Mouse (Mus musculus): ENCODE results near the gene Zbtb8os.

The Zbtb8os gene

GRCm38 (mm10) chr4:129335216-129336074, at the start of gene Zbtb8os, which contains the start of gene Rbbp4:
Gene Zbtb8os (plus strand): TSS chr4:129335695.
Gene Rbbp4 (minus strand): TSS chr4:129335370.
- DNase-seq, result peak; percentile 96

- no peak for DNase-seq
Observed at GRCm38 (mm10) chr4:129286001-129286682, 49.4 kb upstream of the Zbtb8os start.

- no peak for DNase-seq
Observed at GRCm38 (mm10) chr4:129286683-129287471, 48.6 kb upstream of the Zbtb8os start.

DNA sequence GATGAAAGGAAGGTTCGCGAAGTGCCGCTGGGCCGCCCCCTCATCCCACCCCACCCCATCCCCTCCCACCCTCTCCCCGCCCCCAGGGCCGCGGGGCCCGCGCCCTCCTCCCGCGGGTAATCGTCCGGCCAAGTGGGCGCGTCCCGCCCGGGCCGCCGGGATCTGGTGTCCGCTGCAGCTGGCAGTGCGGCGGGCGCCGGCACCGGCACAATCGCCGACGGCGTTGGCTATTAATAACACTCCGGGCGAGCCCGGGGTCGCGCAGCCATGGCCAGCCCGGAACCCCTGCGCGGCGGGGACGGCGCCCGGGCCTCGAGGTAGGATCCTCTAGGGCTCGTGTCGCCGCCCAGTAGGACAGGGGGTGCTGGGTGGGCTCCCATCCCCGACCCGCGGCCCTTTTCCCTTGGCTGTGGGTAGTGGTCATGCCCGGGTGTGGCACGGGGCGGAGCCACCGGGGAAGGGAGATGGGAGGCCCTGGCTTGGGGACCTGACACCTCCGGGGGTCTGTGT, 48.0 kb upstream of the Zbtb8os start, which contains the start of gene Sync:
Gene Sync, plus strand, starts transcription at position 146 of the 510 bp plus-strand sequence.
- DNase-seq, result no peak

DNA sequence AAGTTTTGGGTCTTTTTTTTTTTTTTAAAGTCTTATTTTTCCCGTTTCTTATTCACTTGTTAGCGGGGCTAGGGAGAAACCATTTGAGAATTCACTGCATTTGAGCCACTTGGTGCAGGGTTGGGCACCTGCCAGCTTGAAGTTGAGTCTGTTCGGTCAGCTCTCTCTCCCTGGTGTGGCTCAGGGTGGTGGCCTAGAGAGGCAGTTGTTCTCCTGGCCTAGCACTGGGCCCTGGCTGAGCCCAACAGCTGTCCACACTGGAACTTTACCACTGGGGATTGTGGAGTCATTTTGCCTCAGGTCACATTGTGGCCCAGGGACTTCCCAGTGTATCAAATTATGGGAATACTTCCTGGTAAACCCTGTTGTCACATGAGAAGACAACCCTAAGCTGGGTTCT, 47.4 kb upstream of the Zbtb8os start:
- no peak for DNase-seq

DNA sequence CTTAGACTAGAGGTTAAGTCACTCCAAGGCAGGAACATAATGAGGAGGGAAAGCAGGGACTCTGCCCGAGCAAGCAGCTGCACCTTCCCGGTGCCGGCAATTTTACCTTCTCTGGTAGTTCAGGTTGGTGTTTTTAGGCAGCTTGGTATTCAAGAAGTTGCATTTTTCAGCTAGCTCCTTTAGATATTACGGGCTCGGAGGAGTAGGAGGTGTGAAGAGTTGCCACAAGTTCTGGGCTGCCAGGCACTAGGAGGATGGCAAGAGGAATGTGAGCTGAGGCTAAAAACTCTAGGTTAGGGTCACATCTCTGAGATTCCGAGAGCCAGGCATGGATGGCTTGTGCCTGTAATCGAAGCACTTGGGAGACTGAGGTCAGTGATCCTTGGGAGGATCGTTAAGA, 45.8 kb upstream of the Zbtb8os start:
- DNase-seq, result no peak

GRCm38 (mm10) chr4:129292831-129293230, 42.7 kb upstream of the Zbtb8os start:
- DNase-seq, result no peak

DNA sequence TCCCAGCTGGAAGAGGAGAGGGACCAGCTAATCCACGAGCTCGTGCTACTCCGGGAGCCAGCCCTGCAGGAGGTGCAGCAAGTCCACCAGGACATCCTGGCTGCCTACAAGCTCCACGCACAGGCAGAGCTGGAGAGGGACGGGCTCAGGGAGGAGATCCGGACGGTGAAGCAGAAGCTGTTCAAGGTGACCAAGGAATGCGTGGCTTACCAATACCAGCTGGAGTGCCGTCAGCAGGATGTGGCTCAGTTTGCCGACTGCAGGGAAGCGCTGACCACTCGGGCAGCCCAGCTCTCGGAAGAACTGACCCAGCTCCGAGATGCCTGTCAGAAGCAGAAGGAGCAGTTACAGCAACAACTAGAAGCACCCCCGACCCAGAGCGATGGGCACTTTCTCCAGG, 41.8 kb upstream of the Zbtb8os start:
- DNase-seq, result no peak

DNA sequence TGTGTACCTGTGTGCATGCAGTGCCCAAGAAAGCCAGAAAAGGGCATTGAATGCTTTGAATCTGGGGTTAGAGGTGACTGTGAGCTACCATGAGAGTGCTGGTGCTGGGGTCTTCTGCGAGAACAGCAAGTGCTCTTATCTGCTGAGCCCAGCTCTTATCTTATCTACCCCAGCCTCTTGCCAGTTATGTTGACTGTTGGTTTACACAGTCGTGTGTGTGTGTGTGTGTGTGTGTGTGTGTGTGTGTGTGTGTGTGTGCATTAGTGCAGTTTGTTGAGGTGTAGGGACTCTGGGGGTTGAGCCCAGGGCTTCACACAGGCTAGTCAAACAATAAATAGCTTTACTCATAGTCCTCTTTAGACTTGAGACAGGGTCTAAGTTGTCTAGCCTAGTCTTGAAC, 40.3 kb upstream of the Zbtb8os start:
- DNase-seq, result no peak

DNA sequence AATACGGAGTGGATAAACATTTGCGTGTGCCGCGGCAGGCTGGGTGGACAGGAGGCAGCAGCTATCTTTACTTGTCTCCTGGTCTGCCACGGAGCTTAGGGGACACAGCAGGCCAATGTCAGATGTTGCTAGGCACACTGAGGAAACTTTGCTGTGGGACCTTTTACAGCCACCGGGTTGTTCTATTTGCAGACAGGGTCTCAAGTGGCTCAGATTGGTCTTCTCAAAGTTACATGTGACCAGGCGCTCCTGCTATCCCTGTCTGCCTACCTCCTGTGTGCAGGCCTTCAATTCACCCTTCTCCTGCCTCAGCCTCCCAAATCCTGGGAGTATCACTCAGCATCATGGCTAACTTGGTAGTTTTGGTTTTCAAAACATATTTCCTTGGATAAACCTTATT, 39.4 kb upstream of the Zbtb8os start:
- no peak for DNase-seq

DNA sequence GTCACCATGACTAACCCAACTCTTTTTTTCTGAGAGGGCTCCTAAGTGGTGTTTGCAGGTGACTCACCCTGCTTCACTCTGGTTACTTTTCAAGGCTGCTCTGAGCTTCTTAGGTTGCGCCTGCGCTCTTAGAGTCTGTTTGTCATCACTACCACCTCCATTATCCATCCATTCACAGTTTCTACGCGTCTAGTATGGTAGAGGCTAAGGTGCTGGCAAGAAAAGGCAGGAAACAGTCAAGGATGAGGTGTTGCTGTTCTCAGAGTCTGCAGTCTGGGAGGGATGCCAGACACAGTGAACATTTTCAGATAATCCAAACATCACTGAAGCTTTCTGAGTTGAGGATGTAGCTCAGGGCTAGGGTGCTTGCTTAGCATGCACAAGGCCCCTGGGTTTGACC, 37.8 kb upstream of the Zbtb8os start:
- peak; percentile 11 for DNase-seq

DNA sequence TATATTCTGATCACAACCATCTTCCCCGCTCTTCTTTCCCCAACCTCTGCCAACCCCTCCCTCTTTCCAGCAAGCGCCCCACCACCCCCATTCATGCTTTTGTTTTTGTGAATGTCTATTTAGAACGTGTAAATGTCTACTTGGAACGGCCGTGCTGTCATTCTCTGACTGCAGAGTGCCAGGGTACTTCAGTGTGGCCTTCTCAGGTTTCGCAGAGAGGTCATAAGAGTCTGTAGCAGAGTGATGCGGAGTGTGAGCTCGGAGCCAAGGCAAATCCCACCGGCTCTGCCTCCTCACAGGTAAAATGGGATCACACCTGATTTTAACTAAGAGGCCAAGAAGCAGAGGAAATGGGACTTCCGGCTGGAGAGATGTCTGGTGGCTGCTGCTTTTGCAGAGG, 36.4 kb upstream of the Zbtb8os start:
- DNase-seq, result no peak

GRCm38 (mm10) chr4:129303401-129303800, 32.1 kb upstream of the Zbtb8os start:
- no peak for DNase-seq

GRCm38 (mm10) chr4:129303816-129304215, 31.7 kb upstream of the Zbtb8os start:
- DNase-seq, result no peak

- no peak for DNase-seq
Observed at GRCm38 (mm10) chr4:129304306-129304705, 31.2 kb upstream of the Zbtb8os start.

DNA sequence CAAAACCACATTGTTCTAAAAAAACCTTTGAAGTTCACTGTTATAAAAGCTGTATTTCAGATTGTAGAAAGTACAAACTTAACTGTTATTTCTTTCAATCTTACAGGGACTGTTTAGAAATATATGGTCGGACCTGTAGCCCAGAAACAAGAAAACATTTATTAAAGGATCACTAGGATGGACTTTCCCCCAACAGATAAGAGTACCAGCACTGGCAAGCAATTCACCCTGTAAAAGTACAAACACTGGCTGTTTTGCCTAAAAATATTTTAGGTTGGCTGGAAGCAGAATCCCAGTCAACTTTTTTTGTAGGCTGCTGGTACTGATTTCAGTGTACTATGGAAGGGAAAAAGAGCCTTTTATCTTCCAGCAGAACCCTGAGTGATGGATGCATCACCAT, 27.6 kb upstream of the Zbtb8os start:
- DNase-seq, result no peak

DNA sequence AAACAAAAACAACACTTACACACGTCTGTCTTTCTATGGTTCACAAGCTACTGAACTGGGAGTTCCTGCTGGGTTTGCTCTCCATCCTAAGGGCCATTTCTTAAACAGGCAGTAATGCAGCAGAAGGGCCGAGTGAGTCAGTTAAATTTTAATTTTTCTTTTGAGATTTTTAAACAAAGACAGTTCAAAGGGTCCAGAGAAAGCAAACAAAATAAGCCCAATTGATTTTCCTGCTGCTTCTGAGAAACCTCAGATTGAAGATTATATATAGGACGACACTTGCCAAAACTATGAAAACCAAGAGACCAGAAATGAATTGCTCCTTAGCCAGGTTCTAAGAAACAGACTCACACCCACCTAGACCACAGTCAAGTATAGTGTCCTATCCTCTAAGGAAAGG, 21.6 kb upstream of the Zbtb8os start:
- no peak for DNase-seq

GRCm38 (mm10) chr4:129320876-129321275, 14.6 kb upstream of the Zbtb8os start:
- DNase-seq, result no peak

DNA sequence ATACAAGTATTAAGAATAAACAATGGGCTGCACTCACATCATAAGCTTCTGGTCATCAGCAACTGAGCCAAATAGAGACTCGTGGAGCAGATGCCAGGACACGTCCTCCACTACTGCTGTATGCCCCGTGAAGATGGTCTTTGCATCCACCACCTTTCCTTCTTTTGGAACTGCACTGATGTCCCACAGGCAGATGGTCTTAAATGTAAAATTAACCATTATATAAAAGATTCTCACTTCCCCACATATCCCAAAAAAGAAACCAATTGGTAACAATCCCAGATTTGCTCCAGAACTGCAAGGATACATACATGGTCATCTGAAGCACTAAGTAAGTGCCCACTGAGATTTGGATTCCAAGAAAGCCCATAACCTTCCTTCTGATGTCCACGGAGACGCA, 13.5 kb upstream of the Zbtb8os start:
- DNase-seq, result no peak

GRCm38 (mm10) chr4:129323491-129323890, 12.0 kb upstream of the Zbtb8os start:
- no peak for DNase-seq

DNA sequence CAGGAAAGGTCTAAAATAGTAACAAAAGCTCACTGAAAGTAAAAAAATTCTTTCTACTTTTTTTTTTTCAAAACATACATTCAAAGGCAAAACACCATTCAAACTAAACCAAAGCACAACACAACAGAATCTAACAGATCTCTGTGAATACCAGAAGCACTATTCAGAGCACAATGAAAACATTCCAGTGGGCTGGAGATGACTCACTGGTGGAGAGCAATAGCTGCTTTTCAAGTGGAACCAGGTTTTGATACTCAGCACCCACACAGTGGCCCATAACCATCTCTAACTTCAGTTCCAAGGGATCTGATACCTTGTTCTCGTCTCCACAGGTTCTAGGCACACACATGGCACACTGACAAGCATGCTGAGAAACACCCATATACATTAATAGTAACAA, 10.7 kb upstream of the Zbtb8os start:
- no peak for DNase-seq

DNA sequence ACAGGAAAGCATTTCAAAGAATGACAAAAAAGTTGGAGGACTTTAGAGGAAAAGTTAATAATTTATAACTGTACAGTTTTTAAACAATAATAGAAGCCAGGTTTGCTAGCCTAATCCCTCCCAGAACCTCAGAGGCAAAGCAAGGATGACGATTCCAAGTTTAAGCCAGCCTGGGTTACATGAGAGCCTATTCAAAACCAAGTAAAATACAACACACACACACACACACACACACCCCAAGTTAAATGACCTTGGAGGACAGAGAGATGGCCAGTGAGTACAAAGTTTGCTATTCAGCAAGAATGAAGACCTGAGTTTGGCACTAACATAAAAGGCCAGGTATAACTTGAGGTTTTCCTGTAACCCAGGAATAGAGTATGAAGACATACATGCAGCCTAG, 9.3 kb upstream of the Zbtb8os start:
- no peak for DNase-seq

- DNase-seq, result no peak
Observed at GRCm38 (mm10) chr4:129332846-129333245, 2.6 kb upstream of the Zbtb8os start.

All from lung, postnatal 14 days (tissue).